Mouse (Mus musculus) leukemia stem cell, adult 10-12 weeks (primary cell): ENCODE data around the gene Zp2. TPM values are rescaled to one million over a fixed set of nuclear protein-coding genes. Genes with fewer than 3 reads are reported as not detected.

Experiments
- polyA plus RNA-seq: library from polyadenylated mRNA; stranded (reverse); fragments of >175 nt; gene quantifications from 2 replicates; pipeline ENCODE4 v1.2.3, GENCODE M21; 2012; ENCODE audit warnings: low replicate concordance

Gene Zp2
- polyA plus RNA-seq = not detected in 2 replicates

DNA sequence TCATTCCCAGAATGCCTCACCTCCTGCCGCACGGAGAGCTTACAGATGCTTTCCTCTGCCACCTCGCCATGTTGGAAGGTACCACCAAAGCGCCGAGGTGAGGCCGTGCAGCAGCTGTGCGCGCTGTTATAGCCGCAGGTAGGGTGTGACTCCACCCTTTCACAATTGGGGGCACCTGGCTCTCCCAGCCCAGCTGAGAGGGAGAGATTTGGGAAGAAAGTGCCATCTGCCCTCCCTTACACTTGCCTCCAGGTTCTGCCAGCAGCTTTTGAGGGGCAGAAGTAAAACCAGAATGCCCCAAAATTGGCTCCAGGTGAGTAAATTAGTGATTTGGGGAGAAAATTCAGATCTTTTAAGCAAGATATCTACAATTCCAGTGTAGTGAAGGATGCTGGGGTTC is at the start of gene Zp2:
TSS of gene Zp2 (minus strand) at position 101 of the 400 bp plus-strand sequence.

DNA sequence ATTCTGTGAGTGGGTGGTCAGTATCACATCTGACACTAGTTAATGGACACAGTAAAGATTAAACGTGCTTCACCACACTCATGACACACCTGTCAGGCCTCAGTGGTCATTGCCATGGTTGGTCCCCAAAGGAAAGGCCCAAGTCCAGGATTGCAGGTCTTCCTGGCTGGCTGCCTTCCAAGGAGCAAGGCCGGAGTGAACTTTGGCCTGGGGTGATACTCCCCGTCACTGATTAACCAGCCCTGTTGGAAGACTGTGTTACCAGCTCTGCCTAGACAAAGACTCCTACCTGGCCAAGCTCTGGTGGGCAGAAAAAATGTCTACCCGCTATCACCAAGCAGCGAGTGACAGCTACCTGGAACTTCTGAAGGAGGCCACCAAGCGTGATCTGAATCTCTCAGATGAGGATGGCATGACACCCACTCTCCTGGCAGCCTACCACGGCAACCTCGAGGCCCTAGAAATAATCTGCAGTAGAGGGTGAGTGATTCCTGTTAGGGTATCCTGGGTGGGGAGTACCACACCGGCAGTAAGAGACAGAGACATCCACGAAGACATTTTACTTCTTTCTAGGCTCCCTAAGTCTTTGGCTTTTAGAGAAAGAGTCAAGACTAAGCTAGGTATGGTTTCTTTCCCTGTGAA is 28.6 kb upstream of the Zp2 start, which contains the start of gene Anks4b:
TSS of gene Anks4b (plus strand) at position 256 of the 642 bp plus-strand sequence.

DNA sequence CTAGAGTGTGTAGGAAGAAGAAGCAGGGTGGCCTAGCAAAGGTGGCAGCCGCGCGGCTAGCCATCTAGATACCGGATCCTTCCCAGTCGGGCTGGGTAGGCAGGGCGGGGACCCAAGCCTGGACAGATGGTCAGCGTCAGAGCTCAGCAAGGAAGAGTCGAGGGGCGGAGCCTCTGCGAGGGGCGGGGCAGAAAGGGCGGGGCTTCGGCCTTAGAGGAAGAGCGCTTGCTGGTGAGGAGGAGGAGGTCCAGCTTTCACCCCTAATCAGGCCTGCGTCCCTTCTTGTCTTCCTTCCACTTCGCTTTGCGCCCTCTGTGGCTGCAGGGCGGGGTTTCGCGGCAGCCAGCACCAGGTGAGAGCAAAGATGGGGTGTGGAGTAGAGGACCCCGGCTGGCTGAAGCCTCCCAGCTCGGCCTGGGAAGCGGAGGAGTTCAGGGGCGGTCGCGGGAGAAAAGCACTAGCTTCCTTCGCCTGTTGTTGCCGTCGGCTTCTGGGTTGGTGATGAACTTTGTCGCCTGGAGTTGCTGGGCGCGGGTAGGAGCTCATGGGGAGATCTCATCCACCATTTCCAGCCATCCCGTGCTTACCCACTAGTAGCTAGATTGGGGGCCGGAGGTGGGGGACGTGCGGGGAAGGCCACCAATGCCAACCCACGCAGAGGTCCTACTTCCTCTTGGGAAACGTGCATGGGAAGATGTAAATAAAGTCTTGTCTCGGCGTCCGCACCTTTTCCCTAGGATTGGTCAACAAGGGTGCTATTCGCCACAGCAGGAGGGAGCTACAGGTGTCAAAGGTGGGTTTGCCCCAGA is 42.7 kb downstream of the Zp2 start, which contains the start of gene Tmem159:
TSS of gene Tmem159 (plus strand) at position 190 of the 809 bp plus-strand sequence.

DNA sequence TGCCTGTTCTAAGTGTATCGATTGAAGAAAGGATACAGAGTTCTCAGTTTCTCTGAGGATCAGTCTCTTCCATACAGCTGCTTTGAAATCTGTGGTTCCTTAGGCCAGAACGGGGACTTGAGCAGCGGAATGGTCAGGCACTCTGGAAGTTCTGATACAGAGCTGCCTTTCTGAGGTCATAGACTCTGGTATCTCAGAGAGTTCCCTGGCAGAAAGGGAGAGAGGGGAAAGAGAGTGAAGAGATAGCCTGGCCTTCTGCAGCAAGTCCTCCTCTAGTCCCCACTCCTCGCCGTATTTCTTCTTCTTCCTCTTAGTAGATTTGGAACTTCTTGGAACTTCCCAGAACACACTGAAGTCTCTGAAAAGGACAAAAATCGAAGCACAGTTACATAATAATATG is 49.9 kb downstream of the Zp2 start, which contains the start of gene Dnah3:
TSS of gene Dnah3 (minus strand) at position 101 of the 400 bp plus-strand sequence.

Other genes starting within 250 kb of the Zp2 start
- gene Lyrm1, start 249.4 kb downstream of the Zp2 start, polyA plus RNA-seq = 1.5 TPM in 1 of 2 replicates, not detected in the other
- gene Dcun1d3, start 249.0 kb downstream of the Zp2 start, polyA plus RNA-seq = 0.43 and 5.1 TPM in 2 replicates
- gene Dnah3, start 50.0 kb downstream of the Zp2 start, polyA plus RNA-seq = not detected in 2 replicates
- gene Tmem159, start 42.9 kb downstream of the Zp2 start, polyA plus RNA-seq = 0.23 and 0.32 TPM in 2 replicates
- not detected in 2 replicates for gene Anks4b, start 28.6 kb upstream of the Zp2 start, polyA plus RNA-seq
- 0.12 TPM in 1 of 2 replicates, not detected in the other for gene Crym, start 56.8 kb upstream of the Zp2 start, polyA plus RNA-seq
- gene Abca14, start 58.7 kb upstream of the Zp2 start, polyA plus RNA-seq = not detected in 2 replicates
- gene Abca15, start 183.4 kb upstream of the Zp2 start, polyA plus RNA-seq = not detected in 2 replicates